Mouse (Mus musculus): ENCODE measurements around the gene 2310039H08Rik. TPM values are rescaled to one million over a fixed set of nuclear protein-coding genes. Genes with fewer than 3 reads are reported as not detected.
"Not testable (repeated sequence)": the region's sequence is repeated elsewhere in the genome, so short reads cannot be mapped to it uniquely, and the experiment has no call there.

Gene 2310039H08Rik
- polyA plus RNA-seq, 1 experiment from 2014 or later, result 56.5 TPM

- 0 out of 2 replicates have a peak overlapping the region, but pooled peaks have one; percentile 17 for H3K9ac ChIP-seq
- H3K27ac ChIP-seq, result no peak overlapping the region
- H3K4me3 ChIP-seq, result no peak overlapping the region
- peak; percentile 46; the same call in 1 of the 2 replicates for ATAC-seq
- H3K4me2 ChIP-seq, result peak overlapping the region; percentile 29
- no peaks in the 10 kb centered on the region for H3K9me3 ChIP-seq (replicated peaks)
- H3K27me3 ChIP-seq (replicated peaks), result no peaks in the 10 kb centered on the region; the same call in 1 of the 2 replicates
- no peaks in the 10 kb centered on the region for H3K36me3 ChIP-seq
- 35% methylated on average over 5 of the region's 5 CpGs for WGBS (ENCODE audit: insufficient replicate concordance)
- H3K4me1 ChIP-seq, result peaks cover 18% of the 10 kb centered on the region
These were observed 14.5 kb downstream of the 2310039H08Rik start for GRCm38 (mm10) chr17:46786952-46787351.

- H3K9me3 ChIP-seq (replicated peaks); H3K27ac ChIP-seq; H3K4me2 ChIP-seq; H3K36me3 ChIP-seq; H3K4me3 ChIP-seq; H3K9ac ChIP-seq; H3K27me3 ChIP-seq (replicated peaks); ATAC-seq: not testable (repeated sequence)
- peaks cover 19% of the 10 kb centered on the region for H3K4me1 ChIP-seq
- WGBS (ENCODE audit: insufficient replicate concordance), result 64% methylated on average over 2 of the region's 2 CpGs
These were observed 15.5 kb downstream of the 2310039H08Rik start for GRCm38 (mm10) chr17:46787974-46788373.

GRCm38 (mm10) chr17:46792963-46793362 is 20.5 kb downstream of the 2310039H08Rik start:
- Histone ChIP-seq H3K4me2 (no peak overlapping the region), H3K9ac (no peak overlapping the region), H3K27me3 (replicated peaks) (no peaks in the 10 kb centered on the region; the same call in 1 of the 2 replicates), H3K9me3 (replicated peaks) (no peaks in the 10 kb centered on the region), H3K36me3 (no peaks in the 10 kb centered on the region), H3K4me1 (peaks cover 16% of the 10 kb centered on the region), H3K4me3 (no peak overlapping the region), H3K27ac (no peak overlapping the region)
- no peak for ATAC-seq
- WGBS (ENCODE audit: insufficient replicate concordance), result 68% methylated on average over 2 of the region's 2 CpGs

GRCm38 (mm10) chr17:46796743-46797142 is 24.3 kb downstream of the 2310039H08Rik start:
- peaks cover 31% of the 10 kb centered on the region for H3K36me3 ChIP-seq
- H3K9me3 ChIP-seq (replicated peaks), result no peaks in the 10 kb centered on the region
- no peaks in the 10 kb centered on the region for H3K27me3 ChIP-seq (replicated peaks)
- no peak overlapping the region for H3K27ac ChIP-seq
- WGBS (ENCODE audit: insufficient replicate concordance), result 82% methylated on average over 4 of the region's 4 CpGs
- no peak overlapping the region for H3K9ac ChIP-seq
- no peak overlapping the region for H3K4me2 ChIP-seq
- no peak overlapping the region for H3K4me3 ChIP-seq
- ATAC-seq, result no peak
- H3K4me1 ChIP-seq, result peaks cover 22% of the 10 kb centered on the region

- Histone ChIP-seq H3K9ac (no peak overlapping the region), H3K4me2 (no peak overlapping the region), H3K27me3 (replicated peaks) (no peaks in the 10 kb centered on the region), H3K4me1 (peaks cover 29% of the 10 kb centered on the region), H3K4me3 (no peak overlapping the region), H3K27ac (no peak overlapping the region), H3K9me3 (replicated peaks) (no peaks in the 10 kb centered on the region), H3K36me3 (peaks cover 37% of the 10 kb centered on the region)
- 73% methylated on average over 7 of the region's 8 CpGs for WGBS (ENCODE audit: insufficient replicate concordance)
- no peak for ATAC-seq
These were observed 25.0 kb downstream of the 2310039H08Rik start for GRCm38 (mm10) chr17:46797386-46797785.

GRCm38 (mm10) chr17:46799680-46800079 is 27.2 kb downstream of the 2310039H08Rik start:
- H3K36me3 ChIP-seq, result peaks cover 57% of the 10 kb centered on the region
- peaks cover 12% of the 10 kb centered on the region for H3K4me1 ChIP-seq
- no peak for ATAC-seq
- no peaks in the 10 kb centered on the region for H3K9me3 ChIP-seq (replicated peaks)
- H3K9ac ChIP-seq, result no peak overlapping the region
- 67% methylated on average over 10 of the region's 10 CpGs for WGBS (ENCODE audit: insufficient replicate concordance)
- H3K4me2 ChIP-seq, result no peak overlapping the region
- H3K27me3 ChIP-seq (replicated peaks), result no peaks in the 10 kb centered on the region
- H3K27ac ChIP-seq, result no peak overlapping the region
- H3K4me3 ChIP-seq, result no peak overlapping the region

GRCm38 (mm10) chr17:46801761-46802160 is 29.3 kb downstream of the 2310039H08Rik start:
- Histone ChIP-seq H3K27me3 (replicated peaks) (no peaks in the 10 kb centered on the region), H3K4me2 (no peak overlapping the region), H3K36me3 (peaks cover 78% of the 10 kb centered on the region), H3K27ac (0 out of 2 replicates have a peak overlapping the region, but pooled peaks have one; percentile 5), H3K4me1 (peaks cover 12% of the 10 kb centered on the region), H3K9ac (0 out of 2 replicates have a peak overlapping the region, but pooled peaks have one; percentile 18), H3K4me3 (no peak overlapping the region), H3K9me3 (replicated peaks) (no peaks in the 10 kb centered on the region)
- WGBS (ENCODE audit: insufficient replicate concordance), result 74% methylated on average over 6 of the region's 6 CpGs
- no peak for ATAC-seq

GRCm38 (mm10) chr17:46808376-46808775 is 35.9 kb downstream of the 2310039H08Rik start:
- ATAC-seq, result no peak
- Histone ChIP-seq H3K4me3 (no peak overlapping the region), H3K4me1 (no peaks in the 10 kb centered on the region), H3K27me3 (replicated peaks) (no peaks in the 10 kb centered on the region), H3K9me3 (replicated peaks) (no peaks in the 10 kb centered on the region), H3K36me3 (peaks cover 94% of the 10 kb centered on the region), H3K4me2 (no peak overlapping the region), H3K27ac (no peak overlapping the region), H3K9ac (no peak overlapping the region)
- WGBS (ENCODE audit: insufficient replicate concordance), result 87% methylated on average over 10 of the region's 10 CpGs

- no peak for ATAC-seq
- H3K36me3 ChIP-seq, result peaks cover 95% of the 10 kb centered on the region
- WGBS (ENCODE audit: insufficient replicate concordance), result 82% methylated on average over 6 of the region's 6 CpGs
These were observed 36.8 kb downstream of the 2310039H08Rik start for GRCm38 (mm10) chr17:46809131-46809830.

GRCm38 (mm10) chr17:46810672-46811071 is 38.2 kb downstream of the 2310039H08Rik start:
- peaks cover 91% of the 10 kb centered on the region for H3K36me3 ChIP-seq
- peaks cover 5% of the 10 kb centered on the region for H3K4me1 ChIP-seq
- 74% methylated on average over 3 of the region's 3 CpGs for WGBS (ENCODE audit: insufficient replicate concordance)
- no peak for ATAC-seq
- H3K27ac ChIP-seq, result no peak overlapping the region
- H3K27me3 ChIP-seq (replicated peaks), result no peaks in the 10 kb centered on the region
- no peak overlapping the region for H3K4me3 ChIP-seq
- H3K9ac ChIP-seq, result no peak overlapping the region
- H3K4me2 ChIP-seq, result no peak overlapping the region
- H3K9me3 ChIP-seq (replicated peaks), result no peaks in the 10 kb centered on the region

More at GRCm38 (mm10) chr17:46809131-46809830, 36.8 kb downstream of the 2310039H08Rik start:
- Histone ChIP-seq H3K4me3 (no peak overlapping the region), H3K9me3 (replicated peaks) (no peaks in the 10 kb centered on the region), H3K27ac (no peak overlapping the region), H3K27me3 (replicated peaks) (no peaks in the 10 kb centered on the region), H3K9ac (no peak overlapping the region), H3K4me2 (no peak overlapping the region), H3K4me1 (no peaks in the 10 kb centered on the region)

- 83% methylated on average over 1 of the region's 1 CpGs for WGBS (ENCODE audit: insufficient replicate concordance)
- no peak overlapping the region for H3K9ac ChIP-seq
- H3K9me3 ChIP-seq (replicated peaks), result no peaks in the 10 kb centered on the region
- H3K4me2 ChIP-seq, result no peak overlapping the region
- H3K27me3 ChIP-seq (replicated peaks), result no peaks in the 10 kb centered on the region
- ATAC-seq, result no peak
- peaks cover 85% of the 10 kb centered on the region for H3K36me3 ChIP-seq
- H3K27ac ChIP-seq, result no peak overlapping the region
- peaks cover 23% of the 10 kb centered on the region for H3K4me1 ChIP-seq
- H3K4me3 ChIP-seq, result no peak overlapping the region
These were observed 40.0 kb downstream of the 2310039H08Rik start for GRCm38 (mm10) chr17:46812442-46812841.

GRCm38 (mm10) chr17:46813637-46814036 is 41.2 kb downstream of the 2310039H08Rik start:
- Histone ChIP-seq H3K4me3 (no peak overlapping the region), H3K27me3 (replicated peaks) (no peaks in the 10 kb centered on the region), H3K27ac (no peak overlapping the region), H3K9me3 (replicated peaks) (no peaks in the 10 kb centered on the region), H3K4me2 (no peak overlapping the region), H3K36me3 (peaks cover 79% of the 10 kb centered on the region), H3K9ac (no peak overlapping the region), H3K4me1 (peaks cover 35% of the 10 kb centered on the region)
- ATAC-seq, result no peak
- 84% methylated on average over 8 of the region's 8 CpGs for WGBS (ENCODE audit: insufficient replicate concordance)

Measured in liver, embryonic 12.5 days (tissue).